Mouse (Mus musculus): Measurements from ENCODE around the gene Gm10277. TPM values are rescaled to one million over a fixed set of nuclear protein-coding genes. Genes with fewer than 3 reads are reported as not detected.
A peak's percentile ranks its signal among the peaks of the same experiment; 100 is the strongest.

The Gm10277 gene
- 1.6 and 1.7 TPM in 2 replicates for polyA plus RNA-seq (2015; fragmentation: Nextera tagmentation; extraction: Ambion mirVana)

GRCm38 (mm10) chr11:77787707-77788106, at the start of gene Gm10277:
Gene Gm10277 (minus strand): TSS chr11:77787747.
- 89% methylated on average over 5 of the region's 5 CpGs for WGBS
- Histone ChIP-seq H3K9me3 (ENCODE audit: control insufficient read depth, low read length) (no peaks in the 10 kb centered on the region), H3K4me3 (ENCODE audit: low read length) (no peak within 1 kb of the TSS), H3K4me2 (ENCODE audit: low read length) (no peak within 1 kb of the TSS), H3K36me3 (ENCODE audit: control insufficient read depth, insufficient read depth, low read length) (no peaks in the 10 kb centered on the region), H3K27me3 (replicated peaks; ENCODE audit: control insufficient read depth, insufficient read depth, low read length) (no peaks in the 10 kb centered on the region), H3K27ac (ENCODE audit: low read depth, low read length) (no peak within 1 kb of the TSS), H3K9ac (ENCODE audit: low read depth, low read length) (no peak within 1 kb of the TSS), H3K4me1 (ENCODE audit: control insufficient read depth, insufficient read depth, low read depth, low read length) (peaks cover 56% of the 10 kb centered on the region)
- ATAC-seq = no peak

GRCm38 (mm10) chr11:77836751-77837150, 49.2 kb upstream of the Gm10277 start:
- ATAC-seq = no peak
- Histone ChIP-seq H3K9me3 (ENCODE audit: control insufficient read depth, low read length) (no peaks in the 10 kb centered on the region), H3K9ac (ENCODE audit: low read depth, low read length) (no peak overlapping the region), H3K27ac (ENCODE audit: low read depth, low read length) (no peak overlapping the region), H3K4me3 (ENCODE audit: low read length) (no peak overlapping the region), H3K27me3 (replicated peaks; ENCODE audit: control insufficient read depth, insufficient read depth, low read length) (no peaks in the 10 kb centered on the region), H3K4me2 (ENCODE audit: low read length) (no peak overlapping the region), H3K4me1 (ENCODE audit: control insufficient read depth, insufficient read depth, low read depth, low read length) (peaks cover 6% of the 10 kb centered on the region; the same call in 1 of the 2 replicates), H3K36me3 (ENCODE audit: control insufficient read depth, insufficient read depth, low read length) (peaks cover 18% of the 10 kb centered on the region)
- 62% methylated on average over 4 of the region's 4 CpGs for WGBS

GRCm38 (mm10) chr11:77836290-77836689, 48.7 kb upstream of the Gm10277 start:
- H3K4me2 ChIP-seq (ENCODE audit: low read length) = no peak overlapping the region
- H3K27me3 ChIP-seq (replicated peaks; ENCODE audit: control insufficient read depth, insufficient read depth, low read length) = no peaks in the 10 kb centered on the region
- H3K27ac ChIP-seq (ENCODE audit: low read depth, low read length) = no peak overlapping the region
- no peaks in the 10 kb centered on the region for H3K9me3 ChIP-seq (ENCODE audit: control insufficient read depth, low read length)
- no peak overlapping the region for H3K4me3 ChIP-seq (ENCODE audit: low read length)
- no peak for ATAC-seq
- peaks cover 6% of the 10 kb centered on the region; the same call in 1 of the 2 replicates for H3K4me1 ChIP-seq (ENCODE audit: control insufficient read depth, insufficient read depth, low read depth, low read length)
- WGBS = 48% methylated on average over 5 of the region's 5 CpGs
- no peak overlapping the region for H3K9ac ChIP-seq (ENCODE audit: low read depth, low read length)
- peaks cover 16% of the 10 kb centered on the region for H3K36me3 ChIP-seq (ENCODE audit: control insufficient read depth, insufficient read depth, low read length)

- Histone ChIP-seq H3K9me3 (ENCODE audit: control insufficient read depth, low read length) (no peaks in the 10 kb centered on the region), H3K4me3 (ENCODE audit: low read length) (no peak overlapping the region), H3K27me3 (replicated peaks; ENCODE audit: control insufficient read depth, insufficient read depth, low read length) (no peaks in the 10 kb centered on the region), H3K36me3 (ENCODE audit: control insufficient read depth, insufficient read depth, low read length) (peaks cover 15% of the 10 kb centered on the region), H3K27ac (ENCODE audit: low read depth, low read length) (no peak overlapping the region), H3K9ac (ENCODE audit: low read depth, low read length) (no peak overlapping the region), H3K4me2 (ENCODE audit: low read length) (no peak overlapping the region), H3K4me1 (ENCODE audit: control insufficient read depth, insufficient read depth, low read depth, low read length) (no peaks in the 10 kb centered on the region)
- ATAC-seq = no peak
- WGBS = 86% methylated on average over 3 of the region's 3 CpGs
These were observed 47.6 kb upstream of the Gm10277 start for GRCm38 (mm10) chr11:77835109-77835508.

- Histone ChIP-seq H3K27ac (ENCODE audit: low read depth, low read length) (no peak overlapping the region), H3K4me3 (ENCODE audit: low read length) (no peak overlapping the region), H3K4me1 (ENCODE audit: control insufficient read depth, insufficient read depth, low read depth, low read length) (peaks cover 6% of the 10 kb centered on the region), H3K27me3 (replicated peaks; ENCODE audit: control insufficient read depth, insufficient read depth, low read length) (no peaks in the 10 kb centered on the region), H3K4me2 (ENCODE audit: low read length) (no peak overlapping the region), H3K36me3 (ENCODE audit: control insufficient read depth, insufficient read depth, low read length) (peaks cover 24% of the 10 kb centered on the region), H3K9me3 (ENCODE audit: control insufficient read depth, low read length) (no peaks in the 10 kb centered on the region), H3K9ac (ENCODE audit: low read depth, low read length) (no peak overlapping the region)
- WGBS = 78% methylated on average over 4 of the region's 4 CpGs
- no peak for ATAC-seq
These were observed 45.0 kb upstream of the Gm10277 start for GRCm38 (mm10) chr11:77832541-77832940.

- Histone ChIP-seq H3K4me2 (ENCODE audit: low read length) (no peak overlapping the region), H3K27me3 (replicated peaks; ENCODE audit: control insufficient read depth, insufficient read depth, low read length) (no peaks in the 10 kb centered on the region), H3K9ac (ENCODE audit: low read depth, low read length) (no peak overlapping the region), H3K27ac (ENCODE audit: low read depth, low read length) (no peak overlapping the region), H3K4me1 (ENCODE audit: control insufficient read depth, insufficient read depth, low read depth, low read length) (peaks cover 16% of the 10 kb centered on the region), H3K9me3 (ENCODE audit: control insufficient read depth, low read length) (no peaks in the 10 kb centered on the region), H3K4me3 (ENCODE audit: low read length) (no peak overlapping the region), H3K36me3 (ENCODE audit: control insufficient read depth, insufficient read depth, low read length) (peaks cover 21% of the 10 kb centered on the region)
- no peak for ATAC-seq
- 41% methylated on average over 7 of the region's 7 CpGs for WGBS
These were observed 43.3 kb upstream of the Gm10277 start for GRCm38 (mm10) chr11:77830875-77831274.

- 64% methylated on average over 23 of the region's 23 CpGs for WGBS
- H3K36me3 ChIP-seq (ENCODE audit: control insufficient read depth, insufficient read depth, low read length) = peaks cover 16% of the 10 kb centered on the region
- peaks cover 16% of the 10 kb centered on the region for H3K4me1 ChIP-seq (ENCODE audit: control insufficient read depth, insufficient read depth, low read depth, low read length)
- no peak for ATAC-seq
- H3K4me2 ChIP-seq (ENCODE audit: low read length) = no peak overlapping the region
- no peaks in the 10 kb centered on the region for H3K27me3 ChIP-seq (replicated peaks; ENCODE audit: control insufficient read depth, insufficient read depth, low read length)
- no peak overlapping the region for H3K27ac ChIP-seq (ENCODE audit: low read depth, low read length)
- H3K4me3 ChIP-seq (ENCODE audit: low read length) = no peak overlapping the region
- H3K9me3 ChIP-seq (ENCODE audit: control insufficient read depth, low read length) = no peaks in the 10 kb centered on the region
- no peak overlapping the region for H3K9ac ChIP-seq (ENCODE audit: low read depth, low read length)
These were observed 41.7 kb upstream of the Gm10277 start for GRCm38 (mm10) chr11:77829043-77829841.

- Histone ChIP-seq H3K27me3 (replicated peaks; ENCODE audit: control insufficient read depth, insufficient read depth, low read length) (no peaks in the 10 kb centered on the region), H3K27ac (ENCODE audit: low read depth, low read length) (no peak overlapping the region), H3K4me2 (ENCODE audit: low read length) (no peak overlapping the region), H3K9ac (ENCODE audit: low read depth, low read length) (no peak overlapping the region), H3K4me3 (ENCODE audit: low read length) (no peak overlapping the region), H3K4me1 (ENCODE audit: control insufficient read depth, insufficient read depth, low read depth, low read length) (peaks cover 16% of the 10 kb centered on the region), H3K9me3 (ENCODE audit: control insufficient read depth, low read length) (no peaks in the 10 kb centered on the region), H3K36me3 (ENCODE audit: control insufficient read depth, insufficient read depth, low read length) (peaks cover 22% of the 10 kb centered on the region)
- WGBS = 82% methylated on average over 5 of the region's 5 CpGs
- ATAC-seq = no peak
These were observed 40.6 kb upstream of the Gm10277 start for GRCm38 (mm10) chr11:77828163-77828562.

- H3K36me3 ChIP-seq (ENCODE audit: control insufficient read depth, insufficient read depth, low read length) = peaks cover 17% of the 10 kb centered on the region
- H3K4me2 ChIP-seq (ENCODE audit: low read length) = no peak overlapping the region
- H3K4me1 ChIP-seq (ENCODE audit: control insufficient read depth, insufficient read depth, low read depth, low read length) = peaks cover 20% of the 10 kb centered on the region
- WGBS = 53% methylated on average over 18 of the region's 18 CpGs
- ATAC-seq = peak; percentile 38
- no peak overlapping the region for H3K4me3 ChIP-seq (ENCODE audit: low read length)
- no peak overlapping the region for H3K9ac ChIP-seq (ENCODE audit: low read depth, low read length)
- H3K9me3 ChIP-seq (ENCODE audit: control insufficient read depth, low read length) = no peaks in the 10 kb centered on the region
- no peaks in the 10 kb centered on the region for H3K27me3 ChIP-seq (replicated peaks; ENCODE audit: control insufficient read depth, insufficient read depth, low read length)
- H3K27ac ChIP-seq (ENCODE audit: low read depth, low read length) = no peak overlapping the region
These were observed 39.9 kb upstream of the Gm10277 start for GRCm38 (mm10) chr11:77827241-77827995.
